Mouse (Mus musculus) cerebellum, adult 8-10 months (tissue): ENCODE measurements at regions not wholly inside any gene's neighbourhood (a gene's known extent, or its start where the extent isn't known, plus 50 kb on each side); places are given as distances from the start of the nearest gene placed in this dataset.

ENCODE experiments used
- DNase-seq: peaks from one replicate; pipeline ENCODE4 v3.0.0; 2022

DNA sequence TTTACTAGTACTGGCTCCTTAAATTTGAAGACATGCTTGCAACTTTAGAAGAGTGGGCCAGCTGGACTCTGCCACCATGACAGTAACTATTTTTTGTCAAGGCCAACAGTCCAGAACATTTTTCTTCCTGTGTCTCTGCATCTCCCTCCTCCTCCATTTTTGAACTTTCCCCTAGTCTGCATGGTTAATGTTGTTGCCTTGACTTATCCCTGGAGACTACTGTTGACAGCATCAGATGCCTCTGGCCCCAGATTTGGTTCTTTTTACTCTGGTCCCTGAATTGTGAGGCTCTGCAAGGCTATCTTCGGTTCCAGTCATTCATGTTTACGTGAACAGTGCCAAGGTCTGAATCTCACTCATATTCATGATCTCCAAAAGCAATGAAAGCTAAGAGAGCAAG lies 724.4 kb upstream of the 2610301B20Rik start:
- DNase-seq: no peak

DNA sequence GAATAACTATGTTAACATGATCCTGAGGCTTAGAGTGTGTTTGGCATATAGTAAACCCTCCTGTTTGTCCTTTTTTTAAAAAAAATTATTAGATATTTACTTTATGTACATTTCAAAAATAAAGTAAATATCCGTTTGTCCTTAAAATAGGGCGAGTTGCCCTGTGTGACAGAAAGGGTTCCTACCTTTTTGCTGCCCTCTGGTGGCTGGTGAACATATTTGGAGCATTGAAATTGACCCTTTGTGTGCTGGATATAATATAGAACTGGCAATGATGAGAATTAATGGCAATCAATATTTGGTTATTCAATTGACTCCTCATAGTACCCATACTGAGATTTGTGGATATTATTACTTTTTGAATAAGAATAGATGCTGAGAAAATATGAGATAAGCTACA lies 723.8 kb upstream of the 2610301B20Rik start:
- peak; percentile 2 for DNase-seq

DNA sequence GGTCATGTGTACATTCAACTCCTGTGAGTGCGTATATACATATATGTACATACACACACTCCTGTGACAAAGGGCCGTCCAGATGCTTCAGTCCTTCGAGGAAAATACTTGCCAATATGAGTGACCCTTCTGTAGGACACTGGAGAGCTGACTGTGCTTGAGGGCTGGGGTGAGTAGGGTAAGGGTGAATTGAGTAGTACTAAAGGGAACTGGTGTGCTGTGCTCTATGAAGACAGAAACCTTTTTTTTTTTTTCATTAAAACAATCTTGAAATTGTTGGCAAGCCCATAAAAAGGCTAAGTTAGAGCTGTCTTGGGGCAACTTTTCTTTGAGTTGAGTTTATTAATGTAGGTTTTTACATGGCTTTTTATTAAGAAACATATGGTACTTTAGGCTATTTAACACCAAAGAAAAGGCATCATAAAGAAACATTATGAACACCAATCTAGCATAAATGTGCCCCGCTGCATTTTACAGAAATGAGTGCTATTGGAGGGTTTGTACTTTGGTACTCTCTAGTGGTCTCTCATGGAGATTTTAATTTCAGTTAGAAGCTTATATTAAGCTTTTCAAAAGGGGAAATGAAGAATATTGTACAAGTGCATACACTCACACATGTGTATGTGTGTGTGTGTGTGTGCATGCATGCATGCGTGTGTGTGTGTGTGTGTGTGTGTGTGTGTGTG lies 718.5 kb upstream of the 2610301B20Rik start:
- no peak for DNase-seq

DNA sequence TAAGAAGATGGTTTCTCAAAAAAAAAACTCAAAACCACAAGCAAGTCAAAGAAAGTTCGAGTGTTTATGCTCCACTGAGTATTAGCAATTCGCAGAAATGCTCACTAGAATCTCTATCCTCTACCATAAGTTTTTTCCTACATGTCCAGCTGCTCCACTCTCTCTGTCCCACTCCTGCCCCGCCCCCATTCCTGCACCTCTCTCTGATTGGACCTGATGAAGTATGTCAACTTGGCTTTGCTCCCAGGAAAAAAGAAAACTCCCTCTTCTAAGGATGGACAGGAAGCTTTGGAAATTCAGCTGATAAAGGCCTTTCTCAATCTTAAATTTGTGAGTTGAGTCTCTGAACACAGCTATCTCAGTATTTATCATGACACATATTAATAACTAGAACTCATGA lies 684.4 kb upstream of the 2610301B20Rik start:
- DNase-seq: no peak

DNA sequence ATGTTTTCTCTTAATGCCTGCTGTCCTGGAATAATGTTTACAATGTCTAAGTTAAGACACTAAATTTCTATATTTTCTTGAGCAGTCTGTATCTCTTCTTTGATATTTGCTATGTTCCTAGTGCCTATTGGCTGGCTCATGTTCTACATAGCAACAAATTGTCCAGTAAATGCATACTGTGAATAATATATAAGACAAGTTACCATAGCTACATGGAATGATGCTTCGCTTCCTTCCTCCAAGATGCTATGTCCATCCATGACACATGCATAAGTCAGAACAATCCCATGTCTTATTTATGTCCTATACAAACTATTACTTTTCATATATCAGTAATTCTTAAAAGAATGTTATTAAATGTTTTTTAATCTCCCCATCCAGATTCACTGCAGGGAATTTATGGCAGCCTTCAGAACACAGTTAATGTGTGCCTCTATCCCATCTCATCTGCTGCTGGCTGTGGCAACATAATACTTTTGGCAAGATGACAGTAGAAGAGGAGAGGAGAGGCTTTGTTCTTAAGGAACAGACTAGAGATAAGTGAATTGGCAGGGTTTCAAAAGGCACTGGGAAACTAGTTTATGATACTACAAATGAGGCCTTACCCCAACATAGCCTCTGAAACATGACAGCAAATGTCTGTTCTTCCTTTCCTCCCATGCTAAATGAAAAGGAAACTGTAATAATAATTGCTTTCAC lies 676.9 kb upstream of the 2610301B20Rik start:
- no peak for DNase-seq

DNA sequence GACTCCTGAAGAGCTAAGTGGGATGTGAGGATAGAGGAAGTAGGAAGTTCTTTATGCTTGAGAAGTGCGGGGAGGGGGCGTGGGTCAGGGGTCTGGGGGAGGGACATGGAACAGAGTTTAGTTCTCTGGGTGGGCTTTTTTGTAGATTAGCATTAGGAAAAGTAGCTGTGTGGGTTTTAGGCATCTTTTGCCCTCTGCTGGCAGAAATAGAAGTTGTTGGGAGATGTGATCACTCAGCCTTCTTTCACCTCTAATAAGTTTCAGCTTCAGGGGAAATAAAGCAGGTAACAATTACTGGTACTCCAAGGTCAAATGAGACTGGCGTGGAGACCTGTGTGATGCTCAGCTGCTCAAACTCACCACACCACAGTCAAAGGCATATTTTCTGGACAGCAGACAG lies 672.5 kb upstream of the 2610301B20Rik start:
- no peak for DNase-seq

DNA sequence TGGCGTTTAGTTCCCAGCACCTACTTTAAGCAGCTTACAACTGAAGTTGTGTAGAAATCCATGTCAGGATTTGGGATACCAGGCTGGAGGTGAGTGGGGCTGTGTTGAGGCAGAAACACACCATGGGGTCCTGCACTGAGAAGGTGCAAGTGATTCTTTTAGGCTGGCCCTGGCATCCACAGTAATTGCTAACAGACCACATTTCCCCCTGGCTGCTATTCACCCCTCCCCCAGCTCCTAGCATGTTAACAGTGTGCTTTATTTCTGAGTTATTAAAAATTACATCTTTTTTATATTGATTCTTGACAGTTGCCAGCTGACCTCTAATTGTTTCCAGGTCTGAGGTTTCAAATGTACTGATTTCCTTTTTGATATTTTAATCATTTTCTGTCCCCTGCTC lies 670.1 kb upstream of the 2610301B20Rik start:
- no peak for DNase-seq

DNA sequence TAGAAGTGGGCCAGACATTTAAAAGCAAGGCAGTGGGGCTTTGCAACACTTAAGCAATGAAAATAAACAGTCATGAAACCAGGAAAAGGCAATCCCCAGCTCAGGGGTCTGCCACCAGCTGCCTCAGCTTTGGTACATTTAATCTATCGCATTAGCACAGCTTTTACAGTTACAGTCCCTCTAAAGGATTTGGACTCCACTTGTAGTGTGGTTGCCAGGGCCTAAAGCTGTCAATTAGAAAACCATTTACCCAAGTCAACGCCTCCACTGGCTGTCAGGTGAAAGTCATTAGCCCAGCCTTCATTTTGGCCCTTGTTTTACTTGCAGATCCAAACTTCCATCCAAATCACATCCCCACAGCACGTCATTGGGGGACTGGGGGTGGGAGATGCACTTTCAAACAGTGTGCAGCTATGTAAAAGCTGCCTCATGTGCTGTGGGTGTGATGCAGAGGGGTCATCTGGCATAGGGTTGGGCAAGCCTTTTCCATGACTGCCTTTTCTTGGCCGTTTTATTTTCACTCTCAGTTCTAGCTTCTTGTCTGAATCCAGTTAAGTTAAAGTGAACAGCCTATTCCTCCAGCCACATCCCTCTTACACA lies 664.9 kb upstream of the 2610301B20Rik start:
- DNase-seq: no peak

DNA sequence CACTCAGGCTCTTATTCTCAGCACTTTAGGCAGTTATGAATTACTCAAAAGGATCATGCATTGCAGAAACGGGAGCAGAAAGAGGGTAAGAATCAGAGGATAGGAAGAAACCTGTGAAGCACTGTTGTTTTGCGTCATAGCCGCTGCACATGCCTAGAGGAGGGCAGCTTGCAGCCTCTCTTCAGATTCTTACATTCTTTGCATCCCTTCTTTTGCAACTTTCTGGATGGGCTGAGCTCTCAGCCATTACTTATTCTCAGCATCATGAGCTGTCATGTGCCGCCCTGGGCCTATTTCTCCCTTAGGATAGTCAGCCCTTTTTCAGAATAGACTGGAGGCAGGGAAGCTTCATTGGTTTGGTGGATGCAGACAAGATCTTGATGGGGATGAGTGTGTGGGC lies 663.0 kb upstream of the 2610301B20Rik start:
- DNase-seq: no peak

DNA sequence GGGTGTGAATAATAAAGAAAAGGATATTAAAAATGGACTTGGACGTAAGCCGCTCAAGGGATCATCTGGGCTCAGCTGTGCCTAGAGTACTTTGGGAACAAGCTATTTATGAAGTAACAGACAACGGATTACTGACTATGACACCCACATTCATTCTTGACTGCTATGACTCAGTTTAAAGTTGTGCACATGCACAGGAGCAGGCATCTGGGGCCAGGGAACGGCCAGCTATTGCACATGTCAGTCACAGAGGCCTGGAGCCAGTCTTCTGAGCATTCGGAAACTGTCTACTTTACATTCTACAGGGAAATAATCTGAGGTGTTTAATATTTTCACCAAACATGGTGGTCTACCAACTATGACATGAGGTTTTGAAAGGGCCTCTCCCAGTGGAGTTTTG lies 639.0 kb upstream of the 2610301B20Rik start:
- DNase-seq: no peak

DNA sequence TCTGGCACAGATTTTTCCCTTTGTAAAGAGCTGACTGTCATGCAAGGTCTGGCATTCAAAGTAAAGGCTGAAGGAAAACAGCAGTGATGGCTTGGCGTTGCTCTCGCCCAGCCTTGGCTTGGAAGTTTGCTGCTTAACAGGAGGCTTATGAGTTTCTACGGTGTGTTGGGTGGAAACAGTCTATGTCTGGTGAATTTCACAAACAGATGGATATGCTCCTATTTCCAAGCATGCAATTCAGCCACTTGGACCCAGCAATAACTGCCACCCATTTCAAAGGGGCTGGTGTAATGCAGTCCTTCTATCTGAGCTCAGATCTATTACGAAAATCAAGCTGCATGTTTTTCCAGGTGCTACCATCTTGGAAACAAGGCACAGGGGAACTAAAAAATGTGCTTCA lies 632.2 kb upstream of the 2610301B20Rik start:
- DNase-seq: no peak

DNA sequence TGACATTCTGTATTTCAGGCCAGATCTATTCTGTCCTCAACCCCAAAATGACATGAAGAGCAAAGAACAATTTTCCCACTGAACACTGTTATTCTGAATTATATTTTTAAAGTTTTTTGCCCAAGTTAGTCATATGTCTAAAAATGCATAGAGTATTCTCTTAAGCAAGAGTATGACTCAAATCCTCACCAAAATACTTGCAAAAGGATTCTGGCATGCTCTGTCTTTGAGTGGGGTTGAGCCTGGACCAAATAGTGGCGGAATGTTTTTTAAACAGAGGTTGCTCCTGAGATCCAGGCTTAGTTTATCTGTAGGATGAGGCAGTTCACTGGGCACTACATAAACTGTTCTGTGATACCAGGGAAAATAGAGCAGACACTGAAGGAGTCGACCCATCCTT lies 631.4 kb upstream of the 2610301B20Rik start:
- no peak for DNase-seq

DNA sequence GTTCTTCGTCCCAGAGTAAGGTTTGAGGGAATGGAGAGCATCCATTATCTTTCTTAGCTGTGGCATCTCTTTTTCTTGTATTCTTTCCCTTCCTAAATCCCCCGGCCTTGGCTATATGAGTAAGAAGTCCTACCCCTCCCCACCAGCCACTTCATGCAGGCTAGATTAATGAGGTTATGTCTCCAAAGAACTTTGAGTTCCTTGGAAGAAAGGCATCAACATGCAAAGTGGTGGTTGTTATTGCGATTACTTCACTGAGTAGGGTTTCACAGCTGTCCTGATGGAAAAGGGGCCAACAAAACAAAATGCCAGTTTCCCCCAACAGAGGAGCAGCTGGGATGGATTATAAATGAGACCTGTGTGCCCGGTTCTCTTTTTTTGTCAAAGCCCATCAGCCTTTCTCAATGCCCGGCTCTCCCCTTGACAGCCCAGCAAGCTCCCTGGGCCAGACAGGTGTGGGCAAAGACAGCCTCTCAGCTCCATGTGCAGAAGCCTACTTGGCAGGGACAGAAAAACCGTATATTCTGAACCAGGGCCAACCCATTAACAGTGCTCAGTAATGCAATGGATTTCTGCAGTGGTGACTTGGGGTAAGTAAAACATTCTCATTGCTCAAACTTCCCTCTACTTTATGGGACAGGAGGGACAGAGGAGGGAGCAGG lies 620.1 kb upstream of the 2610301B20Rik start:
- DNase-seq: no peak

DNA sequence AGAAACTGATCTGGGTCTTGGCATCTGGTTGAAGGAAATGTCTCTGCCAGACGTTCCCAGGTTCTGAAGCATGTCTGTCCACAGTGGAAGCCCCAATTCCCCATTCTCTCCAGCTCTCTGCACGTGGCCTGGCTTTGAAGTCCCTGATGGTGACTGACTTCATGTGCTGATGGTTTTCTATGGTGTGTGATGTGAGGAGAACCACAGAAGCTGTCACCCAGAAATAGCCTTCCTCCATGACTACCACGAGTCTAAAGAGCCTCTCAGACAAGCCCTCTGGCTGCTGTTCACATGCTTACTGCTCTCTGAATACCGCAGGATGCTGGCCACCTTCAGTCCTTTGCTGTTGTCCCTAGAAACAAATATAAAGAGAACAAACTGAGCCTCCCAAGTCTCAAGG lies 616.8 kb upstream of the 2610301B20Rik start:
- DNase-seq: no peak

DNA sequence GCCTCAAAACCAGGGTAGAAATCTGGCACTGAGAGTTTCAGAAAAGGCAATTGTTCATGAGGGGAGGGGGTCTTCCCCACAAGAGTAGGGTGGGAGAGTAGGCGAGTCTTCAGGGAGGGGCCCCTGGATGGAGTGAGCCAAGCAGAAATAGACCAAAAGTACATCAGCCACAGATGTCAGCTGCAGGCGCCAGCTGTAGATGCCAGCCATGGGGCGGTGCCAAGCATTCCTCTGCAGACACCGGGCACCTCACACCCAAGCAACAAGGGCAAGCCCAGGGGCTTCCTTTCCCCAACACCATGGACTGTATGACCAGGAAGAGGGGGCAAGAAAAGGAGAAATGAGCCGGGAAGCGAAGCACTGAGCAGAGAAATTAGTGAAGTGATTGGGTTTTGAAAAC lies 613.9 kb upstream of the 2610301B20Rik start:
- DNase-seq: no peak

DNA sequence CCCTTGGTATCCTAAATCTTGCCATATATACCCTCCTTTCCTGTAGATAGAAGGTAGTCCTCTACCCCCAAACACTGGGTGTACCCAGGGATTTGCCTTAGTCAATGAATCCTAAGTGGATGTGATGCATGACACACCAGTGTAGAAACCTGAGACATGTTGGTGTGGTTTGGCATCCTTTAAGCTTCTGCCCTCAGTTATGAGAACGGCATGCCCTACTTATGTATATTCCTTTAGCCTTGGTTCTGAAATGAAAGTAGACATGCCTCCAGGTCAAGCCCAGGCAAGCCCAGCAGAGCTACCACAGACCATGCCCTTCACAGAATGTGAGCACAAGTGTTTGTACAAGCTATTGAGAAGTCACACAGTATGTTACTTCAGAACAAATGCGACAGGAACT lies 608.4 kb upstream of the 2610301B20Rik start:
- no peak for DNase-seq

DNA sequence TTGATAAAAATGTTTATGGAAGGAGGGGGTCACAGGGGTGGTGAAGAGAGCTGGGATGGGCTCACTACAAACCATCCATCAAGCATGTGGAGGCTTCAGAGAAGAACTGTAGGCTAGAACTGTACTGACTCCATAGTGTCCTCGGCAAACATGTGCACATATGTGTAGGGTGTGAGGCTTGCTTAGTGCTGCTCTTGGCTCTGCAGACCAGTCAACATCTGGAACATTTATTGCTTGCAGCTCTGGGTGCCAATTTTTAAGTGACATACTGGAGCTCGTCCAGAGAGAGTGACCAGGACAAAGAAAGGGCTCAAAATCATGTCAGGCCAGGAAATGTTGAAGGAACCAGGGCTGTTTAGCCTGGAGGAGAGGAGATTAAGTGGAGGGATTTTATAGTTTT lies 588.7 kb upstream of the 2610301B20Rik start:
- DNase-seq: no peak

DNA sequence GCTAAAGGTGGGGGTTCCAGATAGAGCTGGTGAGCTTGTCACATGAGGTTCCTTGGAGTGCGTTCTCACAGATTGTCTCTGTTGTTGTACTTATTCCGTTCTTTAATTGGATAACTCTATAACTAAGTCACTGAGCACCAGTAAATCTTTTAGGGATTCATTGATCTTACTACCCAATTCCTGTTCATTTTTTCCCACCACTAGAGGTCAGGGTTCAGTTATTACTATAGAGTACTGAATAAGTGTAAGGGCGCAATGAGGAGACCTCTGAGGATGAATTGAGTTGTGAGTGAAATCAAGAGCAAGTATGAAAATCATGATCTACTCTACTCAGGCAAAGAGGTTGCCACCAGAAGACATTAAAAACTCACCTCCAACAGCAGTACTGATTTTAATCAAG lies 584.0 kb upstream of the 2610301B20Rik start:
- no peak for DNase-seq

DNA sequence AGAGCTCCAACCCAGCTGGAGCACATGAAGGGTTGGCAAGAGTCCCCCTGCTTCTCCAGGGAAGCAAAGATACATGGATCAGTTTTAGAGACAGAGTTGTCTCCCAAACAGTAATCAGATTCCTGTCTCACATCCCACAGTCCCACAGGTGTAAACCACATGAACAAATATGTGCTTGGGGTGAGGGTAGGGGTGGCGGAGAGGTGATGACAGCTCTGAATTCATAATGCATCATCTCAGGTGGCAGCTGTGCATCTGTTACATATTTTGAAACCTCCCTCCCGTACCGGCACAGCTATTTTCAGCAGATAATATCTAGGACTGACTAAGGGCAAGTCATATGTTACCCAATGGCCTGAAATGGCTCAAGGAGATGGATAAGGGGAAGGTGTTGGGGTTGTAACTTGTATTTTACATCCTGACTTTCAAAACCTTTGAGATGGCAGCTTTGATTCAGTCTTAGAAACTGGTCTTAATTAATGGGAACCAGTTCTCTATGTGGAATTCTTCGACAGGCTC lies 579.2 kb upstream of the 2610301B20Rik start:
- no peak for DNase-seq

DNA sequence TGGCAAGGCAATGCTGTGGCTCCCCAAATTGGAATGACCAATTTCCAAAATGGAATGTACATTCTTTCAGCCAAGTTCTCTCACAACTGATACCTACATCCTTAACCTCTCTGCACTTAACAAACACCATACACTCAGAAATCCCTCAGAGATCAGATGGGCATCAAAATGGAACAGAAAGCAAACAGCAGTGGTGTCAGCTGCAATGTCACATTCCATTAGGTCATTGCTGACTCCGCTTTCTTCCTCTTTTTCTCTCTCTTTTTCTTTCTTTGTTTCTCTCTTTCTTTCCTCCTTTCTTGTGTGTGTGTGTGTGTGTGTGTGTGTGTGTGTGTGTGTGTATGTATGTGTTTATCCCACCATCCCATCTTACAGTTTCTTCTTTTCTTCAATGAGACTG lies 578.1 kb upstream of the 2610301B20Rik start:
- no peak for DNase-seq

DNA sequence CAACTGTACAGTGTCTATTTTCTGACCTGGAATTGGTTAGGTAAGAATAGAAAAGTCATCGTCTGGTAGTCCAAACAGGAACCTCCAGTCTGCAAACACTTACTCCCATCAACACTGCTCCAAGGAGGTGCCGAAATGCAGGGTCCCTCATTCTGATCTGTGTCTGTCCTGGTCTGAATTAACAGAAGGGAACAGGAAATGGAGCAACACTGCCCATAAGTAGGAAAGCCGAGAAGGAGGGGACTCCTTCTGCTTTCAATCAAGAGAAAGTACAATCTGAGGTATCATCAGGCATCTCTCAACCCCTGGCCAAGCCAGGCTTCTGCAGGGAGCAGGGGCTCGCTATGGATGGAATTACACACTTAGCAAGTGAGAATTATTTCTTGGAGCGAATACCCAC lies 562.4 kb upstream of the 2610301B20Rik start:
- DNase-seq: no peak

DNA sequence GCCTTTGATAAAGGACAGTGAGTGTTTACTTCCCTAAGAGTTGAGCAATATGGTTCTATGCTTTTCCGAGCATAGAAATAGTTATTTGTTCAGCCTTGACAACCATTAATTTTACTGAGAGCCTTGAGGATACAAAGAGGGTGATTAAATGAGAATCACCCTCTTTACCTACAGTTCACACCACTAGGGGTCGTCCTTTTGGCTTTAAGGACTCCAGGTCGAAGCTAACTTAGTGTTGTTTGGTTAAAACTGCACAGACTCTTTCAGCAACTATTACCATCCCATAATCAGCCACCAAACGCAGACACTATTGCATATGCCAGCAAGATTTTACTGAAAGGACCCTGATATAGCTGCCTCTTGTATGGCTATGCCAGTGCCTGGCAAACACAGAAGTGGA lies 559.2 kb upstream of the 2610301B20Rik start:
- DNase-seq: no peak

DNA sequence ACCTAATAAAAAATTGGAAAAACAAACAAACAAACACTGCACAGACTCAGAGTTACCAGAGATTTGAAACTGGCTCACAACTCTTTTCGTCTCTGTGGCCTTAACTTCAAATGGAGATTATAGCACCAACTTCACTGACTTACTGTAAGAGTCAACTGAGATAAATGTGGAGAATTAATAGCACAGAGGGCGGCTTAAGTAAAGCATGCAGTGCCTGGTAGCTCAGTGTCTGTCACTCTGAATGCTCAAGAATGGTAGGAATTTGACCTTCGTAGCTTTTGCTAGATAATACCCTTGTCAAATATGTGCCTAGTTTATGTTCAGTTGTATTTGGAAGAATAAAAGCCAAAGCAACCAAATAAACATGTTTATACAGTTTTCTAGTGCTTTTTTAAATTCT lies 558.4 kb upstream of the 2610301B20Rik start:
- no peak for DNase-seq

DNA sequence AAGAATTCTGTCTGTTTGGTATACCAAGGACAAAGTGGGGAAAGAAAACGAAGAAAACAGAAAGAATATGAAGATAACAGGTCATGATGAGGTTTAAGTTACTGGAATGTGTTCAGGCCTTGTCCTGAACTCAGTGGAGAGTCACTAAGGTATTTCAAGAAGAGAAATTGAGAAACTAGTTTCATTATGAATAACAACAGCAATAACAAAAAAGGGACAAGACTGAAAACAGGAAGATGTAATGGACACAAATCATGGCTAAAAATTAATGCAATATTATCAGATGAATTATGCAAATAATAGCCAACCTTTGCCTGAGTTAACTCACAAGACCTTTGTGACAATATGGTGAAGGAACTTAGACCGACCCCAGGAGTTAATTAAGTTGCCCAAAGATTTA lies 530.2 kb upstream of the 2610301B20Rik start:
- no peak for DNase-seq
